Mouse (Mus musculus): ENCODE measurements around the gene Snx30.

The Snx30 gene

DNA sequence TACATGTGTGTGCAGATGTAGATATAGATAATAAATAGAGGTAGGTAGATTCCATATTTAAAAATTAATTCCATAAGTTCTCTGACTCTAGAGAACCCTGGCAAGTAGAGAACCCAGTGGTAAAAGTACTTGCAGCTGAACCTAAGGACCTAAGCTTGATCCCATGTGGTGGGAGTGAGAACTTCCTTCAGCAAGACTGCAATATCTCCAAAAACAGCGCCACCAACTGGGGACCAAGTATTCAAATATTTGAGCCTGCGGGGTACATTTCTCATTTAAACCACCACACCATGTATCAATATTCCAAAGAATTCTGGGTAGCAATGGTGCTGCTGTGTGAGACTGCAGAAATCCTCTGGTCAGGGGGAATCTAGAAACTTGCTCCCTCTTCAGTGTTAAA lies 11.5 kb upstream of the Snx30 start:
- DNase-seq (ENCODE audit: low spot score in 2 of 2), result no peak

DNA sequence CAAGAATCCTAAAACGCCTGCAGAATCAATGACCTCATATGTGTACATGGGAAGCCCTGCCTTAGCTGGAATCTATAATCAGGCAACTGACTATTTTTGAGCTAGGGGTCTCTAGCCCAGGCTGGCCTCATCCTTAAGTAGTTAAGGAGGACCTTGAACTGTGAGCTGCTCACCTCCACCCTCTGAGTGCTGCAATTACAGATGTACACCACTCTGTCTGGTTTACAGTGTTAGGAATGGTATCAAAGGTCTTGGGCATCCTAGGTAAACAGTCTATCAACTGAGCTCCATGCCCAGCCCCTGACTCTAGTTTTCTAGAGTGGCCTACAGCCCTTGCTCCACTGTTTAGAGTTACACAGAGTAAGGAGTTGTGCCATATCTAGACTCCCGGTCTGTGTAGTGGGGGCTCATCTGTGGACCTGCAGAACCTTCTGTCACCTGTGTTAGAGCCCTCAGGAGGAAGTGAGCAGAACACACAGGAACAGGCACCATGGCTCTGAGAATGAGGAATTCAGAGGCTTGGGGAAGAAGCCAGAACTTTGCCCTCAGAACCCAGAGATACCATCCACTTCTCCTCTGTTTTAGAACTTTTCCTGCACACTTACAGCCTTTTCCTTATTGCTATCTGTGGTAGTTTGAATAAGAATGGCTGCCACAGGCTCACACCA lies 9.7 kb upstream of the Snx30 start:
- DNase-seq (ENCODE audit: low spot score in 2 of 2), result no peak

DNA sequence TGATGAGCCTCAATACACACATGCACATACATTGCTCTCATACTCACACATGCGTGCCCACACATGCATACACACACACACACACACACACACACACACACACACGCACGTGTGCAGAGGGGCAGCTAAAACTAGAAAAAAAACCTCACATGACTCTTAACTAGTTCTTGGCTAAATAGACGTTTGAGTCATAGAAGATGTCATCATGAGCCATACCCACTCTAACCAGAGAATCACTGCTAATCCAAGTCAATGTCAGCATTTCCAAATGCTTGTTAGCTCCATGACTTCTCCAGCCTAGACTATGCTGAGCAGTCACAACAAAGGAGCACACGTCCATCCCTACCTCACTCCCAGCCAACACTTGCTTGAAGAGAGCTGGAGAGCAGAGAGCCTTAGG lies 5.5 kb upstream of the Snx30 start:
- no peak for DNase-seq (ENCODE audit: low spot score in 2 of 2)

DNA sequence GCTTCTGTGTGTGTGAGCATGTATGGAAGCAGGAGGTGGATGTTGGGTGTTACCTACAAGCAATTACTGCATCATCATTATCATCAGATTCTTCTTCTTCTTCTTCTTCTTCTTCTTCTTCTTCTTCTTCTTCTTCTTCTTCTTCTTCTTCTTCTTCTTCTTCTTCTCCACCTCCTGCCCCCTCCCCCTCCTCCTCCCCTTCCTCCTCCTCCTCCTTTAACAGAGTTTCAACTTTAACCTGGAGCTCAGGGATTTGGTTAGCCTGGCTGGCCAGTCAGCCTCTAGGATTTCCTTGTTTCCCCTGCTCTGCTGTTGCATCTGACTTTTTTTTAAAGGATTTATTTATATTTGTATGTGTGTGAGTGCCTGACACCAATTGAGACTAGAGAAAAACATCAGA lies 4.2 kb upstream of the Snx30 start, which contains the start of gene Inip:
Gene Inip (minus strand): TSS at position 101 of the 400 bp plus-strand sequence.
- no peak for DNase-seq (ENCODE audit: low spot score in 2 of 2)

DNA sequence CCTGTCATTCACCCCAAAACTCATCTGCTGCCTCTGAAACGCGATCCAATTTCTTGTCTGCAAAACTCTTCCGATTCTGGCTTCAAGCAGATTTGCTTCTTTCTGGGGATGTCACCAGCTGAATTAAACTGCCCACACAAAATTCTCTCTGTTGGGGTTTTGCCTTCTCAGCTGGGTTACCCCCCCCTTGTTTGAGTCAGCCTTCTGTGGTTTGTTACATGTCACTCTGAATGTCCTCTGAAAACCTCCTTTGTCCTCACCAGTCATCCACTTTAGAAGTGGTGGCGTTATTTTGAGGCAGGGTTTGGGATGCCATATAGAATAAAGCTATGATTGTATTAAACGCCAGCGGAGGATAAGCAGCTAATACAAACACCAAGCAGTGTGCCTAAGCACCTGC lies 3.5 kb upstream of the Snx30 start:
- DNase-seq (ENCODE audit: low spot score in 2 of 2), result no peak

DNA sequence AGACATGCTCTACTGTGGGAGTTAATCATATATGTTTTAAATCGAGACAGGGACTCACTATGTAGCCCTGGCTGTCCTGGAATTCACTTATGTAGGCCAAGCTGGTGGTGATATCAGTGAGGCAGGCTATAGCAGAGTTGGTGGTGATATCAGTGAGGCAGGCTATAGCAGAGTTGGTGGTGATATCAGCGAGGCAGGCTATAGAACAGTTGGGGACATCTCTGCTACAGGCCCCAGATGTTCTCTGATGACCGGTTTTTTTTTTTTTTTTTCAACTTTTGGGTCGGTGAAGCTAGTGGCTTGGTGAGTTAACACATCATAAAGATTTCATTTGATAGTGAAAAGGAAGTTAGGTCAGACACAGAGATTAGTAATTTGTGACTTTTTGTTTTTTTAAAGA lies 2.8 kb upstream of the Snx30 start:
- DNase-seq (ENCODE audit: low spot score in 2 of 2), result no peak

DNA sequence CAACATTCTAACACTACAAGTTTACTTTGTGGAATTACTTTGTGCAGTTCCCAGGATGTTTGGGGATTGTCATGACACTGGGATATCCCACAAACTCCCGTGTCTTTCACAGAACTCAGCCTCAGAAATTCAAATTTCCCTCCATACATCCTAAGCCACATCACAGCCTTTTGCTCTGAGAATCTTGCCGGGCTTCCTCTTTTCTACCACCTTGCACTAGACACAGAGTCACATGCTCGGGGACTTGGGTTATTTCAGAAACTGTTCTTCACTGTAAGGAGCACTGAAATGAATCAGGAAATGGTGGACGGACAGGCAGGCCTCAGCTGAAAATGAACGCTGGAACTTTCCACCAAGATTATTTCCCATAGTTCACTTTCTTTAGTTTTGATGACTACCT lies 2.3 kb upstream of the Snx30 start:
- DNase-seq (ENCODE audit: low spot score in 2 of 2), result no peak

DNA sequence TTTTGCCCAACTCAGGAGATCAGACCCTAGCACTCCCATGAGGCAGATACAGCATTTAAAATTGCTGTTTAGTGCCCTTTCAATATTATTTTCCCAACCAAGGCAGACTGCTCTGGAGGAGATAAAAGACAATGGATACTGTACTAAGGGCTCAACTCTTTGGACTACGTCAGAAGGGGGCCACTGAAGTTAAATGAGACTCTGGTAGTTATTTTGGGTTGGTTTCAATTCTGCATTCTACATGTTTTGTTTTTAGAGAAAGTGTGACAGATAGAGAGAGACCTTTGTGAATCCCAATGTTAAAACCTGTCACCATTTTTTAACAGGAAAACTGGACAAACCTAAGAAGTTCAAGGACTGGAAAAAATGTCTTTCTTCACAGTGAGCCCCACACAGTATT lies 886 bp upstream of the Snx30 start:
- no peak for DNase-seq (ENCODE audit: low spot score in 2 of 2)

DNA sequence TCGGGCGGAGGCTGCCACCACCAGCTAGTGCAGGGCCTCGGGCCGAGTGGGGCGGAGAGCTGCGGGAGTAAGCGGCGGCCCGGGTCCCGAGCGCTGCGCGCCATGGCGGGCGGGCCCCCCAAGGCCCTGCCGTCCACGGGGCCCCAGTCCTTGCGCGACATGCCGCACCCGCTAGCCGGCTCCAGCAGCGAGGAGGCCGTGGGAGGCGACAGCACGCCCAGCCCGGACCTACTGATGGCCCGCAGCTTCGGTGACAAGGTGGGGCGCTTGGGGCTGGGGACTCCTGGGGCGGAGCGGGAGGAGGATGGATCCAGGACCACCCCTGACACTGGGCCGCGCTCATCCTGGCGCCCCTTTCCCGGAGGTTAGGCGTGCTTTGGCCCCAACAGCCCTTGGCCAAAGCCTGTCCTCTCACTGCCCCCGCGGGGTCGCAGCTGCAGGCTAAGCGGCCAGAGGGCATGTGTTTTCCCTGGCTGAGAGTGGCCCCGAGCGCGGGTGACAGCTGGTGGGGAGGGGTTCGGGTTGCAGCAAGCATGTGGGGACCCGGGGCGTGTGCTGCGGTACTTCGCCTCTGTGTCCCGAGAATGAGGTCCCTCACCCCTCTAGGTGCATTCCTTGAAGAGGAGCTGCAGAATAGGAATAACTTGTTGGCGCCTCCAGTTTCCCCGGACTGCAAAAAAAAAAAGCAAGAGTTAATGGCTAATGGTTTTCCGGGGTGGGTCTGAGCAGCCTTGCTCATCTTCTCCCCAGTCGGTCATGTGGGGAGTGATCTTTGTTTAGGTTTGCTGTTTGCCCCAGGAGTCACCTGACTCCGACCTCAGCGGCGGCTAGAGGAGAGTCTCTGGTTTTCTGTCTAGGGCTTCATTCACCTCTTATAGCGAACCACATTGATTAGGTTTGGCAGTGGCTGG lies 583 bp downstream of the Snx30 start:
- DNase-seq (ENCODE audit: low spot score in 2 of 2), result peak in 1 of 2 experiments; percentile 20

DNA sequence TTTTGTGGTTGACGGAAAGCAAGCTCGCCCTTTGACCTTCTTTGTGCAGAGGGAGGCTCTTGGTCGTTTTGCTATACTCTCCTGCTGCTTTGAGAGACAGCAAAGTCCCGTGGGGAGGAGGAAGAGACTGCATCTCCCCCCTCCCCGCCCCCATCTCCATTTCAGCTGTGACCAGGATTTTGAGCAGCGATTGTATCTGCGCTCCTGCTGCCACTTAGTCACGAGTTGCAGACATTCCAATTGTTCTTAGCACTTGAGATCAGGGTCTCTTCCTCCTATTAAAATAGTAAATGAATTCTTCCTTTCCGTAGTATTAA lies 1.2 kb downstream of the Snx30 start:
- DNase-seq (ENCODE audit: low spot score in 2 of 2), result no peak

DNA sequence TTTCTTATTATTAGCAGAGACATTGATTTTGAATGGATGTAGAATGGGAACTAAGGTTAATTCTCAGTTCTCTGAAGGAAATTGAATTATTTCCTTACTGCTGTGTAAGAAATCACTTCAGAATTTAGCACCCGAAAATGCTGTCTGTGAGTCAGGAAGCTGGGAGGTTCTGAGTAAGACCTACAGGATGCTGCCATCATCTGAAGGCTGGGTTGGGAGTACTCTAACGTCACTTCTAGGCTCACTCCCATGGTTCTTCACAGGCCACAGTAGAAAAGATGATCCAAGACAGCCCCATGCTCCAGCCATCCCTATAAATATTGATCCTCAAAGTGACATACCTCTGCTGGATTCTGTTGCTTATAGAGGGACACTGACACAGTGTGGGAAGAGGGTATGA lies 1.9 kb downstream of the Snx30 start:
- DNase-seq (ENCODE audit: low spot score in 2 of 2), result no peak

DNA sequence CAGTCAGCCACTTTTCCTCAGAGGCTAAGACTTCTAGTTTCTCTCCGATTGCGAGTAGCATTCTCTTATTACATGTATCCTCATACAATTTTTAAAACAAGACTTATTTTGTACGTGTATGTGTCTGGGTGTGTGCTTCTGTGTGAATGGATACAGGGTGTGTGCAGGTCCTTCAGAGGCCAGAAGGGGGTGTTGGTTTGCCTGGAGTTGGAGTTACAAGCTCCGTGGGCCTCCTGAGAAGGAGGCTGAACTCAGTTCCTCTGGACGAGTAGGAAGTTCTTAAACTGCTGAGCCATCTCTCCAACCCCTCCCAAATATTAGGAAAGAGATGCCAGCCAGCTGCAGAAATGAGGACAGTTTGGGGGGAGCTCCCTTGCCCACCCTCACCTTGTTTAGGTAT lies 2.8 kb downstream of the Snx30 start:
- no peak for DNase-seq (ENCODE audit: low spot score in 2 of 2)

DNA sequence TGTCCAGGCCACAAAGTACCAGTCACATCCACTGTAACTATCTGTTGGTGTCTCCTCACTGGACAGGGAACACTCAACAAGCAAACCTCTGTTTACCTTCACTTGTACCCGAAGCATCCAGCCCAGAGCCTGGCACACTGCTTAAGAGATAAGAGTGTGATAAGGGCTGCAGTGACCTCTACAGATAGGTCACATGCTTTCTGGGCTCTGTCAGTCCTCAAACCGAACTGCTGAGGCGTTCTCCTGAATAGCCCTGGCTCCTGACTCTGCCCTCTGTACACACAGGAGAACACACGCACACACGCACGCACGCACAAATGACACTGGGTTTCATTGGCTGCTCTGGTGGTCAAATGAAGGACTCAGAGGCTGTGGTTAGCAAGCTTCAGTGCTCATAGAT lies 8.5 kb downstream of the Snx30 start:
- DNase-seq (ENCODE audit: low spot score in 2 of 2), result no peak

DNA sequence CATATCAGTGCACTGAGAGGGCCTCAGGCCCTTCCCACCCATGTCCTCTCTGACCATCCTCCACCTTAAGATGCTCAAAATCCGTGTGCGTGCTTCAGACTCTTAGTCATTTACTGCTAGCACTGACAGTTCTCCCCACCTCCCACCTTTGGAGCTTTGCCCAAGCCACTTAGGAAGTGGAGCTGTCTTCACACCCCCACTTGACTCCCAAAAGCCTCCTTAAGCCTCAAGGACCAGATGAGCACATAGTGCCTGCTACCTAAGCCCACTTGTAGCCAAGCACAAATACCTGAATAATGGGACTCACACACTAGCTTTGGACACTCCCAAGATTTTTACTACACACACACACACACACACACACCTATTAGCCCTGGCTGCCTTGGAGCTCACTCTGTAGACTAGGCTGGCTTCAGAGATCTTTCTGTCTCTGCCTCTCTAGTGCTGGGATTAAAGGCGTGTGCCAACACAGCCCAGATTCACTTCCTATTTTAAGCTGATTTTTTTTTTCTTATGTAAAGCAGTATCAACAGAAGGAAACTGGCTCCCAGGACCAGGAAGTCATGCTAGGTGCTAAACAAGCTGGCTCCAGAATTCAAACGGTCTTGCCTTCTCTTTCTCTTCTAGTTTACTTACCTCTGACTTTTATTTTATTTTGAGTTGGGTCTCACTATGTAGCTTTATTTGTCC lies 9.6 kb downstream of the Snx30 start:
- DNase-seq (ENCODE audit: low spot score in 2 of 2), result no peak

DNA sequence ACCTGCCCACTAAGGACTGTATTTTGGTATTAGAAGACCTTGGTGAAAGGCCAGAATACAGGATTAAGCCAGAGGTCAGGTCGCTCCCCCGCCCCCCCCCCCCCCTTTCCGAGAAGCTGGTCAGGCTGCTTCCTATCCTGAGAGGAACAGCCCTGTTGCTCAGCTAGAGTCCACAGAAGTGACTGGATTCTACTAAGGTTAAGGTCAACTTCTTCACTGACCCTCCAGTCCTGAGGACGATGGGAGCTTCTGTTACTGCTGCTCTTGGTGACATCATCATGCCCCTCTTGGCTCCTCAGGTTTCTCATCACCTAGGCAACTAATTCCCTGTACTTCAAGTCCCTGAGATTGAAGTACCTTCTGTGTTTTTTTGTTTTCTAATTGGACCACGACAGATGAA lies 10.4 kb downstream of the Snx30 start:
- DNase-seq (ENCODE audit: low spot score in 2 of 2), result no peak

DNA sequence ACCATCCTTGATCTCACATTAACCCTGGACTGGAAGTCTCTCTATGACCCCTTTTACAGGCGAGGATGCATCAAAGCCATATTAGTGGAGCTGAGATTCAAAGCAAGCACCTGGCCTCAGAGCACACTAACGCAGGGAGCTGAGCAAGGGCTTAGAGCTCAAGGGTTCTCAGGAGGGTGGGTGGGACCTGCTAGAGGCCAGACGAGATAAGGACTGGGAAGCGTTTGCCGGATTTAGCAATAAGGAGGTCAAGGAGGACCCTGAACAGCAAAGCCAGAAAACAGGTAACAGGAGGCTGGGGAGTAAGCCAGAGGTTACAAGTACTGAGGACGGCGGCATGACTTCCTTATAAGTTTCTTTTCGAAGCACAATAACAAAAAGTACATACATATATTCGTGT lies 10.8 kb downstream of the Snx30 start:
- no peak for DNase-seq (ENCODE audit: low spot score in 2 of 2)

DNA sequence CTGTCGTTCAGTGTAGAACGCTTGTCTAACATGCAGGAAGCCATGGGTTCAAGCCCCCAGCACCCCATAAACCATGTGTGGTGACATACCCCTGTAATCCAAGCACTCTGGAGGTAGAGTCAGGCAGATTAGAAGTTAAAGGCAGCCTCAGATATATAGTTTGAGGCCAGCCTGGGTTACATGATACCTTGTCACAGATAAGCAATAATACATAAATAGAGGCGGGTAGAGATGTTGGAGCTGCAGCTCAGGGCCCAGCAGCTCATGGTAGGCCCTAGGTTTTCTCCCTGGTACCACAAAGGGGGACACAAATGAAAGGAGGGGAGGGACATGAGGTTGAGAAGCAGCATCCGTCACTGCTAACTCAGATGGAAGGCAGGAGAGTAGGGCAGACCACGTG lies 12.2 kb downstream of the Snx30 start:
- no peak for DNase-seq (ENCODE audit: low spot score in 2 of 2)

DNA sequence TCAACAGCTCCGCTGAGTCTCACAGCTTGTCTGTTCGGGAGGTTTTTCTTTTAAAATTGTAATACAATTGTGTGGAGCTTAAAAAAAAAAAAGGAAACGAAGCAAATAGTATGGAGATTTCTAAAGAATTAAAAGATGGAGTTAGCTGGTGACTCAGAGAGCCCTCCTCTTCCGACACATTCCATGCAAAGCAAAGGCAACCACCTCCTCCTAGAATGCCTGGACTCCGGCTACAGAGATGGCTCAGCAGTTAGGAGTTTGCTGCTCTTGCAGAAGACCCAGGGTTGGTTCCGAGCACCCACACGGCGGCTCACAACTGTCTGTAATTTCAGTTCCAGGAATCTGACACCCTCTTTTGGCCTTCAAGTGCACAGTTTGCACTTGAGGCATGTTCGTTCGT lies 12.9 kb downstream of the Snx30 start:
- DNase-seq (ENCODE audit: low spot score in 2 of 2), result no peak

DNA sequence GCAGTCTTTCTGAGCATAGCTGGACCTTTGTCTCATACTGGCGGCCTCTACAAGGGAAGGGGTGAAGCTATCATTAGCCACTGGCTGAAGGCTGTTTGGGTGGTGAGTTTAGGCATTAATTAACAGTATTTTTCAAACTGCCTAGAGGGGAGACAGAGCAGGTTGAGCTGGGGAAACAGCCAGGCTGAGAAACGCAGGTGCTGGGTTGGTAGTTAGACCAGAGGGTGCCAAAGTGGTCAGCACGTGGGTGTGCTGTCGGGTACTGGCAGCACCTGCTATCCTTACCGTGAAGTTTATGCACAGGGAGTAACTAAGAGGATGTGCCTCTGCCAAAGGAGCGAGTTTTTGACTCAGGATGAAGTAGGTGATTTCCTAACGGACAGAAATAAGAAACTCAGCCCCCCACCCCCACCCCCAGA lies 13.4 kb downstream of the Snx30 start:
- DNase-seq (ENCODE audit: low spot score in 2 of 2), result no peak

DNA sequence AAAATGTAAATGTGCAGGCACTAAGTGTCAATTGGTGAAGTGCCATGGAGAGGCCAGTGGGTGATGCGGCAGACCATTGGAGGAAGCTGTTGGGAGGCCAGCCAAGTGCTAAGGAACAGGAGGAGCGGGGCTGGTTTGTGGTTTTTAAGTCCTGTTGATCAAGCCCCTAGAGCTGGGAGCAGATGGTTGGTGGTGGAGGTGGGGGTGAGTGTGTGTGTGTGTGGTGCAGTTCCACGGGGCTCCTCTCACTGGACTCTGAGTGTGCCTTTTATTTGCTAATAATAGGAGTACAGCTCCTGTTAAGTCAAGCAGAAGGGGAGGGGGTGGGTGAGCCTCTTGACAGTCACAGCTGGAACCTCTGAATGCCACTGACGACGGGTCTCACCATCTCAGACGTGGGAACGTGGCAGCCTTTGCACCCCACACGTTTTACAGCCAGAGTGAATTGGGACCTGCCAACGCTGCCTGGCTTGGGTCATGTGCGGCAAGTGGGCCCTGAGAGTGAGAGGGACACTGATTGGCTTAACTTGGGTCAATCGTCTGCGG lies 13.9 kb downstream of the Snx30 start:
- DNase-seq (ENCODE audit: low spot score in 2 of 2), result no peak

DNA sequence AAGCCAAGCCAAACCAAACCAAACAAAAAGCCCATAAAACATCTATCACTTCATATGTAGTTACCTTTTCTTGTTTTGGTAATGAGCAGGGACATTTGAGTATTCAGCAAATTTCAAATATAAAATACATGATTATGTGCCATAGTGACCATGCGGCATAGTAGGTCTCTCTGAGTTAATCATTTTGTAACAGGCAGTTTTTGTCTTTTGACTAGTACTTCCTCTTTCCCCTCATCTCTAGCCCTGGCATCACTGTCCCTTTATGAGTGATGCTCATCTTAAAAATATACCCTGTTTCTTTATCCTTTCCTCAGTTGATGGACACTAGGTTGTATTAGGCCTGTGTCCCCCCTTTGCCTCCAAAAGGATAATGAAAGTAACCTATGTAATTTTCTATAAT lies 15.9 kb downstream of the Snx30 start:
- no peak for DNase-seq (ENCODE audit: low spot score in 2 of 2)

DNA sequence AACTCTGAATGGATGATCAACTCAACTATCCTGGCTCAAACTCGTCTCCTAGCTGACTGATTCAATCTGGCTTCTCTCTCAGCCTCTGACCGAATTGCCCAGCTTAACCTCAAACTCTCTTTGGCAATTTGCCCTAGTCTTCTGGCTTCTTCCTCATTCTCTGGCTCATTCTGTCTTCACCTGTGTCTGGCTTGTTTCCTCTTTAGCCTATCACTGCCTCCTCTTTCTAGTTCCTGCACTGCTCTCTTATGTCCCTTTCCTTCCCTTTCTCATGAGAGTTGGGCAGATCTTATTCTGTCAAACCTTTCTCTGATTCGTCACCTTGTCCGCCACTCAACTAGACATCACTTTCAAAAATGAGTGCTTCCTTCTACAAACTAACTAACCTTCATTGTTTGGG lies 16.5 kb downstream of the Snx30 start:
- no peak for DNase-seq (ENCODE audit: low spot score in 2 of 2)

DNA sequence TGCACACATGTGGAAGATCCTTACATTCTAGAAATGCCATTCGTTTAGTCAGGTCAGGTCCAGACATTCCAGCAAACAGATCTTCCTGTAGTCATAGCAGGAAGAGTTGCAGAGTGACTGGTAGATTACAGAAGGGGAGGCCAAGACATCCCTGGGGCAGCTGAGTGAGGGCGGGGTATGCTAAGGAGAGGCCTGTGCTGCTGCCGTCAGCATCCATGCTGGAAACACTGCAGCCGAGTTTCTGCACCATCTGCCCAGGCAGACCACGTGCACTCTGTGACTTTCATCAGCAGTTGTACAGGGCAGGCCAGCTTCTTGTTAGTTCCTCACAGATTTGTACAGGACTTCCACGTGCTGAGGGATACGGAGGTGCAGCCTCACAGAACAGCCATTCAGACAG lies 17.8 kb downstream of the Snx30 start:
- DNase-seq (ENCODE audit: low spot score in 2 of 2), result no peak
